Comparison of ENCODE assay signal across 8 mouse cellular contexts in the genomic region with DNA sequence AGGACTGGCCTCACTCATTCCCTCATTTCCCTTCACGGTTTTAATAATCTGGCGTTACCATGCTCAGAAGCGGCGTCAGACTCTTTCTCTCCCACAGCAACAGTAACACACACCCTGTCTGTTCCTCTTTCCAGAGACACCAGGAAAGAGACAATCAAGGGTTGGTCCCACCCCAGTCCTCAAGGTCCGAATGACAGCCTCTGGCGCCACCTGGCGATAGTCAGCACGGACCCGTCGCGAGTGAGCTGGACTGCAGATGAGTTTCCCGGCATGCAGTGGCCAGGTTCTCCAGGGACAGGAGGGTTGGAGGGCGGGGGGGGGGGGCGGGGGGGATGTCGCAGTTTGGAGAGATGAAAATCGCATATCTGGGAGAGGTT. TPM values are rescaled to one million over a fixed set of nuclear protein-coding genes. Genes with fewer than 3 reads are reported as not detected.
A peak's percentile ranks its signal among the peaks of the same experiment; 100 is the strongest.
DNase-seq lines count a peak whose midpoint lies in the region; ATAC-seq and TF ChIP-seq lines count a peak whose summit lies in the region.

No protein-coding gene starts in this region.

- peak; percentile 95 for DNase-seq in MEL (ENCODE audit: low read depth, low spot score)
- DNase-seq in cerebellum, adult 9-11 months = peak; percentile 95
- DNase-seq in frontal cortex, adult 2 months (ENCODE audit: extremely low spot score in 1 of 2, low spot score in 1 of 2) = peak; percentile 80 to 95
- peak; percentile 93 for DNase-seq in hindbrain, embryonic 11.5 days (ENCODE audit: low spot score)
- DNase-seq in left cerebral cortex, adult 11 months (ENCODE audit: low spot score) = peak; percentile 83
- DNase-seq in lung, postnatal 4 days = peak; percentile 85 to 91
- DNase-seq in retina, postnatal 7 days (ENCODE audit: low read depth, low spot score) = peak; percentile 83
- DNase-seq in urinary bladder, adult 18-20 months (ENCODE audit: low spot score in 2 of 2) = peak; percentile 77 to 87

- H3K9ac ChIP-seq in MEL (ENCODE audit: control insufficient read depth, low read depth, low read length, poor library complexity, severe bottlenecking) = peak overlapping the region; percentile 42
- peak overlapping the region; percentile 53 for H3K9ac ChIP-seq in hindbrain, embryonic 11.5 days (ENCODE audit: low read depth, low read length)

- peaks cover 0 to 10% of the 10 kb centered on the region in 2 experiments; a peak in 2 of 4 replicates for H3K36me3 ChIP-seq in MEL (ENCODE audit: control insufficient read depth in 1 of 2, insufficient read depth in 2 of 2, low read length in 2 of 2)
- H3K36me3 ChIP-seq in hindbrain, embryonic 11.5 days (ENCODE audit: control insufficient read depth, insufficient read depth, low read length) = no peaks in the 10 kb centered on the region

- WGBS in hindbrain, embryonic 11.5 days = under 1% methylated on average over 16 of the region's 16 CpGs

- TF ChIP-seq EP300 in MEL (IDR thresholded peaks at IDR 0.05; ENCODE audit: low read depth in 1 of 2, low read length in 2 of 2) = no peak

- peak overlapping the region; percentile 75 for H3K27ac ChIP-seq in MEL (ENCODE audit: control insufficient read depth, low read depth, low read length)
- H3K27ac ChIP-seq in hindbrain, embryonic 11.5 days (ENCODE audit: low read depth, low read length) = no peak overlapping the region

- H3K9me3 ChIP-seq in MEL (replicated peaks; ENCODE audit: insufficient read depth, low read length) = no peaks in the 10 kb centered on the region
- no peaks in the 10 kb centered on the region for H3K9me3 ChIP-seq in hindbrain, embryonic 11.5 days (ENCODE audit: control insufficient read depth, low read length)

- peak; percentile 68 to 97 (median 96) for TF ChIP-seq CTCF in MEL (IDR thresholded peaks at IDR 0.05 in 2 of 3, conservative IDR thresholded peaks at IDR 0.05 in 1 of 3; ENCODE audit: control insufficient read depth in 1 of 3, insufficient read depth in 1 of 3, low read depth in 2 of 3, low read length in 3 of 3, poor library complexity in 1 of 3, severe bottlenecking in 1 of 3)

- peaks cover 7% of the 10 kb centered on the region; the same call in 1 of the 2 replicates for H3K79me2 ChIP-seq in MEL (ENCODE audit: control insufficient read depth, insufficient read depth, low read length, poor library complexity)

- TF ChIP-seq POLR2A in MEL (IDR thresholded peaks at IDR 0.05; ENCODE audit: control insufficient read depth in 1 of 2, insufficient read depth in 1 of 2, low read depth in 1 of 2, low read length in 2 of 2, poor library complexity in 1 of 2) = no peak

- H3K4me3 ChIP-seq in MEL (ENCODE audit: control insufficient read depth in 1 of 2, insufficient read depth in 1 of 2, low read depth in 2 of 2, low read length in 2 of 2) = 0 out of 4 replicates have a peak overlapping the region, but pooled peaks of 1 of the 2 experiments have one; percentile 6
- peak overlapping the region; percentile 38 for H3K4me3 ChIP-seq in hindbrain, embryonic 11.5 days (ENCODE audit: low read depth, low read length)

- ATAC-seq in hindbrain, embryonic 11.5 days (ENCODE audit: low FRiP score) = peak; percentile 72

- peak; percentile 96 for TF ChIP-seq RAD21 in MEL (IDR thresholded peaks at IDR 0.05; ENCODE audit: low read depth, low read length)

- peaks cover 2 to 21% of the 10 kb centered on the region in 2 experiments; a peak in 3 of 4 replicates for H3K4me1 ChIP-seq in MEL (ENCODE audit: control insufficient read depth in 1 of 2, insufficient read depth in 2 of 2, low read length in 2 of 2)
- peaks cover 15% of the 10 kb centered on the region for H3K4me1 ChIP-seq in hindbrain, embryonic 11.5 days (replicated peaks; ENCODE audit: control insufficient read depth, insufficient read depth, low read length)

- peak overlapping the region; percentile 93 for H3K4me2 ChIP-seq in hindbrain, embryonic 11.5 days (replicated peaks; ENCODE audit: low read depth, low read length)

- no peaks in the 10 kb centered on the region for H3K27me3 ChIP-seq in MEL (ENCODE audit: control insufficient read depth in 1 of 2, insufficient read depth in 2 of 2, low read length in 2 of 2)
- H3K27me3 ChIP-seq in hindbrain, embryonic 11.5 days (ENCODE audit: control insufficient read depth, insufficient read depth, low read length) = peaks cover 34% of the 10 kb centered on the region

TF ChIP-seq in MEL, 35 proteins besides CTCF, POLR2A, EP300 and RAD21 (continues in another document):
- peak; percentile 52; the same call in 1 of the 2 replicates for TF ChIP-seq ETS1 (IDR thresholded peaks at IDR 0.05; ENCODE audit: low read depth, low read length)
- no peak for TF ChIP-seq GATA1 (IDR thresholded peaks at IDR 0.05; ENCODE audit: low read depth, low read length)
- TF ChIP-seq POLR2AphosphoS2 (IDR thresholded peaks at IDR 0.05; ENCODE audit: low read length) = no peak
- no peak for TF ChIP-seq TCF12 (IDR thresholded peaks at IDR 0.05; ENCODE audit: low read depth, low read length)
- no peak for TF ChIP-seq BHLHE40 (IDR thresholded peaks at IDR 0.05; ENCODE audit: borderline replicate concordance, low read depth, low read length)
- no peak for TF ChIP-seq UBTF (IDR thresholded peaks at IDR 0.05; ENCODE audit: borderline replicate concordance, insufficient read depth, low read depth, low read length)
- TF ChIP-seq ELF1 (IDR thresholded peaks at IDR 0.05; ENCODE audit: low read depth, low read length) = peak; percentile 65
- no peak for TF ChIP-seq GABPA (IDR thresholded peaks at IDR 0.05; ENCODE audit: low read depth, low read length)
- no peak for TF ChIP-seq USF1 (IDR thresholded peaks at IDR 0.05; ENCODE audit: low read depth, low read length)
- TF ChIP-seq TBP (IDR thresholded peaks at IDR 0.05; ENCODE audit: low read depth, low read length) = no peak
- no peak for TF ChIP-seq POLR2AphosphoS5 (IDR thresholded peaks at IDR 0.05; ENCODE audit: borderline replicate concordance, low read depth, low read length)
- TF ChIP-seq KAT2A (conservative IDR thresholded peaks at IDR 0.05; ENCODE audit: low read depth, low read length) = no peak
- TF ChIP-seq MYC (IDR thresholded peaks at IDR 0.05; ENCODE audit: low read depth, low read length) = 0 out of 2 replicates have a peak, but pooled peaks have one; percentile 65
- TF ChIP-seq NELFE (IDR thresholded peaks at IDR 0.05; ENCODE audit: low read depth, low read length) = no peak
- peak; percentile 58; the same call in 1 of the 2 replicates for TF ChIP-seq HCFC1 (IDR thresholded peaks at IDR 0.05; ENCODE audit: low read depth, low read length)
- no peak for TF ChIP-seq RCOR1 (IDR thresholded peaks at IDR 0.05; ENCODE audit: low read depth, low read length)
- TF ChIP-seq MAFK (IDR thresholded peaks at IDR 0.05; ENCODE audit: borderline replicate concordance, low read depth, low read length) = no peak
- TF ChIP-seq ZNF384 (IDR thresholded peaks at IDR 0.05; ENCODE audit: low read depth, low read length) = 0 out of 2 replicates have a peak, but pooled peaks have one; percentile 14
- TF ChIP-seq USF2 (IDR thresholded peaks at IDR 0.05; ENCODE audit: borderline replicate concordance in 1 of 2, insufficient read depth in 1 of 2, low read depth in 1 of 2, low read length in 2 of 2) = no peak
- TF ChIP-seq ZC3H11A (IDR thresholded peaks at IDR 0.05; ENCODE audit: low read depth, low read length) = peak; percentile 98
- TF ChIP-seq MAZ (IDR thresholded peaks at IDR 0.05; ENCODE audit: low read depth, low read length) = peak; percentile 82
- TF ChIP-seq CHD1 (IDR thresholded peaks at IDR 0.05; ENCODE audit: low read depth, low read length) = no peak
- no peak for TF ChIP-seq TAL1 (IDR thresholded peaks at IDR 0.05; ENCODE audit: low read length)
- 0 out of 2 replicates have a peak, but pooled peaks have one; percentile 12 for TF ChIP-seq MAX (IDR thresholded peaks at IDR 0.05; ENCODE audit: low read length)
- TF ChIP-seq MYB (IDR thresholded peaks at IDR 0.05; ENCODE audit: low read depth, low read length) = no peak
- peak; percentile 90 for TF ChIP-seq SIN3A (IDR thresholded peaks at IDR 0.05; ENCODE audit: low read length)
- no peak for TF ChIP-seq JUND (IDR thresholded peaks at IDR 0.05; ENCODE audit: low read depth, low read length)

RNA-seq across cellular contexts. Expression of a gene that starts 0.7 kb away (rescaled TPM):
- 3.4 and 7.0 TPM in 2 replicates for total RNA-seq in MEL (2012; rRNA removed)
- polyA plus RNA-seq in MEL (2012; ENCODE audit: insufficient read depth in 1 of 2, insufficient read length in 2 of 2, low read depth in 1 of 2, low replicate concordance in 2 of 2, missing spikeins in 1 of 2) = 10 to 100 TPM in 1 of 2 experiments, not detected in 1; 16.8 TPM
- polyA plus RNA-seq in frontal cortex, adult 2 months (2012; rRNA removed) = 63.7 and 65.6 TPM in 2 replicates
- polyA plus RNA-seq in hindbrain, embryonic 11.5 days (2014; fragmentation: Nextera tagmentation; extraction: Ambion mirVana) = 6.2 and 8.1 TPM in 2 replicates

RNA-seq across cellular contexts. Expression of a gene that starts 7.8 kb away (rescaled TPM):
- 4.7 and 6.9 TPM in 2 replicates for total RNA-seq in MEL (2012; rRNA removed)
- polyA plus RNA-seq in MEL (2012; ENCODE audit: insufficient read depth in 1 of 2, insufficient read length in 2 of 2, low read depth in 1 of 2, low replicate concordance in 2 of 2, missing spikeins in 1 of 2) = 10 to 100 TPM in 1 of 2 experiments, not detected in 1; 16.1 TPM
- 12.4 and 13.1 TPM in 2 replicates for polyA plus RNA-seq in frontal cortex, adult 2 months (2012; rRNA removed)
- 8.6 and 9.0 TPM in 2 replicates for polyA plus RNA-seq in hindbrain, embryonic 11.5 days (2014; fragmentation: Nextera tagmentation; extraction: Ambion mirVana)

RNA-seq across cellular contexts. Expression of a gene that starts 20.8 kb away (rescaled TPM):
- total RNA-seq in MEL (2012; rRNA removed) = 235 and 291 TPM in 2 replicates
- polyA plus RNA-seq in MEL (2012; ENCODE audit: insufficient read depth in 1 of 2, insufficient read length in 2 of 2, low read depth in 1 of 2, low replicate concordance in 2 of 2, missing spikeins in 1 of 2) = 100 to 1,000 TPM in 1 of 2 experiments, not detected in 1; 454 TPM
- 268 and 278 TPM in 2 replicates for polyA plus RNA-seq in frontal cortex, adult 2 months (2012; rRNA removed)
- polyA plus RNA-seq in hindbrain, embryonic 11.5 days (2014; fragmentation: Nextera tagmentation; extraction: Ambion mirVana) = 138 and 140 TPM in 2 replicates

RNA-seq across cellular contexts. Expression of a gene that starts 27.6 kb away (rescaled TPM):
- total RNA-seq in MEL (2012; rRNA removed) = 0.46 and 0.58 TPM in 2 replicates
- 1 to 10 TPM in 1 of 2 experiments, not detected in 1; 2.1 TPM for polyA plus RNA-seq in MEL (2012; ENCODE audit: insufficient read depth in 1 of 2, insufficient read length in 2 of 2, low read depth in 1 of 2, low replicate concordance in 2 of 2, missing spikeins in 1 of 2)
- polyA plus RNA-seq in frontal cortex, adult 2 months (2012; rRNA removed) = 8.5 and 9.0 TPM in 2 replicates
- polyA plus RNA-seq in hindbrain, embryonic 11.5 days (2014; fragmentation: Nextera tagmentation; extraction: Ambion mirVana) = 27.4 and 28.6 TPM in 2 replicates

RNA-seq across cellular contexts. Expression of a gene that starts 46.8 kb away (rescaled TPM):
- total RNA-seq in MEL (2012; rRNA removed) = 7.1 and 8.8 TPM in 2 replicates
- 10 to 100 TPM in 1 of 2 experiments, not detected in 1; 12.1 TPM for polyA plus RNA-seq in MEL (2012; ENCODE audit: insufficient read depth in 1 of 2, insufficient read length in 2 of 2, low read depth in 1 of 2, low replicate concordance in 2 of 2, missing spikeins in 1 of 2)
- polyA plus RNA-seq in frontal cortex, adult 2 months (2012; rRNA removed) = 32.6 and 34.6 TPM in 2 replicates
- polyA plus RNA-seq in hindbrain, embryonic 11.5 days (2014; fragmentation: Nextera tagmentation; extraction: Ambion mirVana) = 7.1 and 7.5 TPM in 2 replicates
